Mouse (Mus musculus) liver, embryonic 14.5 days (tissue): Measurements from ENCODE around the gene Slc35b2. TPM values are rescaled to one million over a fixed set of nuclear protein-coding genes. Genes with fewer than 3 reads are reported as not detected.
A peak's percentile ranks its signal among the peaks of the same experiment; 100 is the strongest.

ENCODE experiments used
- ATAC-seq: fragments of 200-750 bp; cut with Nextera tagmentation; 2 replicates; pipeline ENCODE4 v1.8.0; 2017; ENCODE audit warnings: moderate number of reproducible peaks, mild to moderate bottlenecking, moderate library complexity; ENCODE audit not compliant: insufficient read depth
- DNase-seq, 3 experiments: peaks; one replicate each; pipeline ENCODE4 v3.0.0-alpha.2; 2012 to 2013; ENCODE audit warnings: low read depth in 3 of 3, low spot score in 3 of 3
- H3K27ac ChIP-seq: fragments of 300-500 bp; sonication (generic); 2 replicates; pipeline ENCODE4 v1.5.1; 2014; ENCODE audit warnings: moderate library complexity, mild to moderate bottlenecking, control low read depth, inconsistent platforms
- H3K27me3 ChIP-seq: fragments of 300-500 bp; sonication (generic); 2 replicates; pipeline ENCODE4 v1.6.1; 2014; ENCODE audit warnings: mild to moderate bottlenecking, low read length, moderate library complexity; ENCODE audit not compliant: control insufficient read depth, insufficient read depth
- H3K36me3 ChIP-seq: fragments of 300-500 bp; sonication (generic); replicated peaks from 2 replicates; pipeline ENCODE4 v1.6.1; 2014; ENCODE audit warnings: low read depth; ENCODE audit not compliant: control insufficient read depth, insufficient read depth
- H3K4me1 ChIP-seq, 2 experiments: fragments of 200-500 bp in 1 of 2; fragments of 300-500 bp in 1 of 2; sonication (generic) in 1 of 2; replicated peaks; 2 replicates each; pipeline ENCODE4 v1.6.1; 2012 to 2014; ENCODE audit warnings: antibody characterized with exemption in 1 of 2, inconsistent platforms in 1 of 2, low read length in 1 of 2; ENCODE audit not compliant: control insufficient read depth in 2 of 2, insufficient read depth in 2 of 2
- H3K4me2 ChIP-seq: fragments of 300-500 bp; sonication (generic); 2 replicates; pipeline ENCODE4 v1.6.1; 2014; ENCODE audit warnings: low read depth, mild to moderate bottlenecking, control low read depth, moderate library complexity
- H3K4me3 ChIP-seq, 2 experiments: fragments of 200-500 bp in 1 of 2; fragments of 300-500 bp in 1 of 2; sonication (generic) in 1 of 2; 2 replicates each; pipeline ENCODE4 v1.5.1; 2012 to 2014; ENCODE audit warnings: low read depth in 2 of 2, low read length in 2 of 2, mild to moderate bottlenecking in 2 of 2, control low read depth in 1 of 2, inconsistent platforms in 1 of 2, moderate library complexity in 1 of 2; ENCODE audit not compliant: insufficient read depth in 1 of 2
- H3K9ac ChIP-seq: fragments of 300-500 bp; sonication (generic); replicated peaks from 2 replicates; pipeline ENCODE4 v1.6.1; 2014; ENCODE audit warnings: mild to moderate bottlenecking, control low read depth, moderate library complexity
- H3K9me3 ChIP-seq: fragments of 300-500 bp; sonication (generic); 2 replicates; pipeline ENCODE4 v1.6.1; 2016; ENCODE audit warnings: low read length, mixed read lengths; ENCODE audit not compliant: control insufficient read depth
- CTCF ChIP-seq: IDR thresholded peaks from 2 replicates; pipeline ENCODE4 v1.5.1; 2016; ENCODE audit warnings: antibody characterized with exemption, low read depth, control low read depth
- EP300 ChIP-seq: IDR thresholded peaks from 2 replicates; pipeline ENCODE4 v1.6.1; 2016; ENCODE audit warnings: antibody characterized with exemption, low read depth
- WGBS: fragments of 180-500 bp; shearing (Covaris S2); extraction: QIAGEN DNeasy Blood & Tissue Kit; methylation state at CpG from one replicate; pipeline ENCODE4 v1.1.7; 2014; ENCODE audit not compliant: insufficient replicate concordance; 5-methylcytosine and 5-hydroxymethylcytosine counted together
- polyA plus RNA-seq, 2 experiments: library from polyadenylated mRNA; depleted of rRNA in 1 of 2; stranded (reverse) in 1 of 2; unstranded in 1 of 2; fragments of >200 nt; fragmentation: Nextera tagmentation in 1 of 2; extraction: Ambion mirVana in 1 of 2; gene quantifications; 2 replicates each; pipeline versions ENCODE4 v1.2.1 to v1.2.3; 2012 to 2014

Slc35b2 gene
- polyA plus RNA-seq (2012; rRNA removed) = 27.6 and 29.9 TPM in 2 replicates
- 44.8 and 46.4 TPM in 2 replicates for polyA plus RNA-seq (2014; fragmentation: Nextera tagmentation; extraction: Ambion mirVana)

GRCm38 (mm10) chr17:45563655-45564530 is at the start of gene Slc35b2:
Slc35b2 (plus strand) TSS chr17:45563874.
- no peak for TF ChIP-seq EP300
- TF ChIP-seq CTCF = peak; percentile 93
- Histone ChIP-seq H3K27me3 (no peaks in the 10 kb centered on the region), H3K4me2 (peak within 1 kb of the TSS; percentile 98), H3K27ac (peak within 1 kb of the TSS; percentile 20; the same call in 1 of the 2 replicates), H3K4me3 (peak within 1 kb of the TSS; percentile 77 to 93), H3K36me3 (peaks cover 19% of the 10 kb centered on the region), H3K4me1 (peaks cover 3 to 4% of the 10 kb centered on the region in 2 experiments; a peak in 2 of 4 replicates), H3K9ac (peak within 1 kb of the TSS; percentile 90), H3K9me3 (no peaks in the 10 kb centered on the region)
- 2% methylated on average over 52 of the region's 61 CpGs for WGBS
- DNase-seq (peak; percentile 65 to 77 (median 66)), ATAC-seq (peak; percentile 75)

- H3K4me1 ChIP-seq = no peaks in the 10 kb centered on the region
- no peak for TF ChIP-seq EP300
- TF ChIP-seq CTCF = no peak
- no peaks in the 10 kb centered on the region for H3K9me3 ChIP-seq
- WGBS = 60% methylated on average over 15 of the region's 15 CpGs
- H3K27ac ChIP-seq = no peak overlapping the region
- no peaks in the 10 kb centered on the region for H3K36me3 ChIP-seq
- DNase-seq = no peak
- no peak overlapping the region for H3K4me3 ChIP-seq
- no peaks in the 10 kb centered on the region for H3K27me3 ChIP-seq
- no peak overlapping the region for H3K4me2 ChIP-seq
- H3K9ac ChIP-seq = no peak overlapping the region
- peak; percentile 45; the same call in 1 of the 2 replicates for ATAC-seq
Observed at GRCm38 (mm10) chr17:45515204-45515726, 48.4 kb upstream of the Slc35b2 start.

GRCm38 (mm10) chr17:45515806-45516205 is 47.9 kb upstream of the Slc35b2 start:
- H3K4me1 ChIP-seq = no peaks in the 10 kb centered on the region

GRCm38 (mm10) chr17:45516488-45516887 is 47.2 kb upstream of the Slc35b2 start:
- H3K27ac ChIP-seq = no peak overlapping the region
- no peak overlapping the region for H3K4me3 ChIP-seq
- H3K36me3 ChIP-seq = no peaks in the 10 kb centered on the region
- no peak overlapping the region for H3K4me2 ChIP-seq
- no peaks in the 10 kb centered on the region for H3K27me3 ChIP-seq
- TF ChIP-seq CTCF (peak; percentile 92), EP300 (no peak)
- DNase-seq = peak; percentile 20 to 53 (median 39)
- H3K4me1 ChIP-seq = no peaks in the 10 kb centered on the region
- H3K9me3 ChIP-seq = no peaks in the 10 kb centered on the region
- H3K9ac ChIP-seq = no peak overlapping the region
- WGBS = 46% methylated on average over 8 of the region's 8 CpGs
- no peak for ATAC-seq

More at GRCm38 (mm10) chr17:45515806-45516205, 47.9 kb upstream of the Slc35b2 start:
- Histone ChIP-seq H3K4me3 (no peak overlapping the region), H3K27me3 (no peaks in the 10 kb centered on the region), H3K4me2 (no peak overlapping the region), H3K9me3 (no peaks in the 10 kb centered on the region), H3K9ac (no peak overlapping the region), H3K27ac (no peak overlapping the region), H3K36me3 (no peaks in the 10 kb centered on the region)
- TF ChIP-seq CTCF (no peak), EP300 (no peak)
- DNase-seq (no peak), ATAC-seq (no peak)
- 74% methylated on average over 10 of the region's 10 CpGs for WGBS

GRCm38 (mm10) chr17:45517135-45517534 is 46.5 kb upstream of the Slc35b2 start:
- no peak for TF ChIP-seq CTCF
- no peak for TF ChIP-seq EP300
- Histone ChIP-seq H3K9ac (no peak overlapping the region), H3K27ac (no peak overlapping the region), H3K4me2 (no peak overlapping the region), H3K27me3 (no peaks in the 10 kb centered on the region), H3K4me1 (no peaks in the 10 kb centered on the region), H3K36me3 (no peaks in the 10 kb centered on the region), H3K9me3 (no peaks in the 10 kb centered on the region), H3K4me3 (no peak overlapping the region)
- 70% methylated on average over 21 of the region's 21 CpGs for WGBS
- ATAC-seq (no peak), DNase-seq (no peak)
